Mouse (Mus musculus): Measurements from ENCODE around the gene Cd84. TPM values are rescaled to one million over a fixed set of nuclear protein-coding genes. Genes with fewer than 3 reads are reported as not detected.
"Not testable (repeated sequence)": the region's sequence is repeated elsewhere in the genome, so short reads cannot be mapped to it uniquely, and the experiment has no call there.

The Cd84 gene
- polyA plus RNA-seq (2014; fragmentation: Nextera tagmentation; extraction: Ambion mirVana) = 1.2 and 1.4 TPM in 2 replicates

DNA sequence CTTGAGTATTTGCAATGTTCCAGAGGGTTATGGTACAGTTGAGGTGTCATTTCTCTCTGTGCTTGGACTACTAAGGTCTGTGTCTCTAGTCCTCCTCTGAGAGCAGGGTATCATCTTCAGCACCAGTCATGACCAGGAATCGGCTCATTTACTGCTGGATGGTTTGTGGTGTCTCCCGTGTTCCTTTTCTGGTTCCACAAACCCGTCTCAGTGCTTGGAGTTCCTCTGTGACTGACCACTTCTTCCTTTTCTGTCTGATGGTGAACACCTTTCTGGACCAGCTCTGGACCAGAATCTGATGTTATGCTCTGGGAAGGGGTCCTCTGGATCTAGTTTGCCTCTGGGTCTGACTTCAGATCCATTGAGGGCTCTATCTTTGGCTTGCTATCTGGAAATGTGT lies at the start of gene Cd84:
Gene Cd84, plus strand, starts transcription at position 210 of the 400 bp plus-strand sequence.
- 87% methylated on average over 3 of the region's 3 CpGs for WGBS
- DNase-seq (ENCODE audit: low spot score) (no peak), ATAC-seq (no peak)
- Histone ChIP-seq H3K9ac (ENCODE audit: low read length) (no peak within 1 kb of the TSS), H3K27me3 (replicated peaks; ENCODE audit: control insufficient read depth, insufficient read depth, low read length) (no peaks in the 10 kb centered on the region), H3K36me3 (ENCODE audit: control insufficient read depth, insufficient read depth, low read length) (no peaks in the 10 kb centered on the region), H3K4me2 (ENCODE audit: low read length) (no peak within 1 kb of the TSS), H3K27ac (ENCODE audit: low read depth, low read length) (no peak within 1 kb of the TSS), H3K9me3 (replicated peaks; ENCODE audit: control insufficient read depth, low read length) (no peaks in the 10 kb centered on the region), H3K4me1 (ENCODE audit: control insufficient read depth, insufficient read depth, low read length) (no peaks in the 10 kb centered on the region), H3K4me3 (ENCODE audit: low read depth, low read length) (no peak within 1 kb of the TSS)

DNA sequence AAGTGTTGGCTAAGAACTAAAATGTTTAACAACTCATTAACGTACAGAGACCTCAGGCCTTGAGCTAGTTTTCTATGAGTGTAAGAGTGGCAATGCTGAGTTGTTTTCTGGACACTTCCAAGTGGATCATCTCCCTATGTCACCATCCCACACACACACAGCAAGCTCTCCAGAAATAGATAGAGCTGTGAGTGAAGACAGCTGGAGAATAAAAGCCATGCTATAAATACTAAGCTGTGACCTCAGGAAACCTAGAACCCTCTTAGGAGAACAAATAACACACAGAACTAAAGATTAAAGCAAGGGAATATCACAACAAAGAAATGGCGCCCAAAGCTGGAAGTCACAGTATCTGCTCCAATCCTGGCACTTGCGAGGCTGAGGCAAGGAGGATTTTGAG lies 48.0 kb upstream of the Cd84 start:
- Histone ChIP-seq H3K9ac (ENCODE audit: low read length) (no peak overlapping the region), H3K4me3 (ENCODE audit: low read depth, low read length) (no peak overlapping the region), H3K27ac (ENCODE audit: low read depth, low read length) (no peak overlapping the region), H3K9me3 (replicated peaks; ENCODE audit: control insufficient read depth, low read length) (no peaks in the 10 kb centered on the region), H3K4me2 (ENCODE audit: low read length) (no peak overlapping the region), H3K27me3 (replicated peaks; ENCODE audit: control insufficient read depth, insufficient read depth, low read length) (no peaks in the 10 kb centered on the region), H3K4me1 (ENCODE audit: control insufficient read depth, insufficient read depth, low read length) (no peaks in the 10 kb centered on the region), H3K36me3 (ENCODE audit: control insufficient read depth, insufficient read depth, low read length) (no peaks in the 10 kb centered on the region)
- WGBS = 91% methylated on average over 3 of the region's 3 CpGs
- DNase-seq (ENCODE audit: low spot score) (no peak), ATAC-seq (no peak)

- no peaks in the 10 kb centered on the region for H3K4me1 ChIP-seq (ENCODE audit: control insufficient read depth, insufficient read depth, low read length)
- ATAC-seq (no peak), DNase-seq (ENCODE audit: low spot score) (no peak)
- no peak overlapping the region for H3K4me3 ChIP-seq (ENCODE audit: low read depth, low read length)
- H3K36me3 ChIP-seq (ENCODE audit: control insufficient read depth, insufficient read depth, low read length) = no peaks in the 10 kb centered on the region
- H3K4me2 ChIP-seq (ENCODE audit: low read length) = no peak overlapping the region
- H3K9ac ChIP-seq (ENCODE audit: low read length) = no peak overlapping the region
- WGBS = 84% methylated on average over 2 of the region's 2 CpGs
- no peak overlapping the region for H3K27ac ChIP-seq (ENCODE audit: low read depth, low read length)
- no peaks in the 10 kb centered on the region for H3K27me3 ChIP-seq (replicated peaks; ENCODE audit: control insufficient read depth, insufficient read depth, low read length)
- H3K9me3 ChIP-seq (replicated peaks; ENCODE audit: control insufficient read depth, low read length) = no peaks in the 10 kb centered on the region
Observed at GRCm38 (mm10) chr1:171796185-171796584, 43.3 kb upstream of the Cd84 start.

DNA sequence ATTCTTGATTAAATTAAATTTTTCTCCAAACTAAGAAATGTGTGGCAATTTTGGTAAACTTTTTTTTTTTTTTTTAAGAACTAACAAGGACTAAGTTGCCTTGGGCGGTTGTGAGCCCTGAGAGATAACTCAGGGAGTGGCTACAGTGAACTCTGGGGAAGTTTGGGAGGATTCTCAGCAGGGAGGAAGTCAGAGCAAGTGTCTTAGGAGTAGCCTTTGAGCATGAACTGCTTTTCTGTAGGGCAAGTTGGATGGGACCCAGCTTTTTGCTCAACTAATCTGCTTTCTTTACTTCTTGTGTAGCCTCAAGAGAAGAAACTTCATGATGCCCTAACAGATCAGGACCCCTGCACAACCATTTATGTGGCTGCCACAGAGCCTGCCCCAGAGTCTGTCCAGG lies 41.7 kb upstream of the Cd84 start:
- no peak for ATAC-seq
- H3K4me1 ChIP-seq (ENCODE audit: control insufficient read depth, insufficient read depth, low read length) = no peaks in the 10 kb centered on the region
- no peak overlapping the region for H3K9ac ChIP-seq (ENCODE audit: low read length)
- H3K9me3 ChIP-seq (replicated peaks; ENCODE audit: control insufficient read depth, low read length) = no peaks in the 10 kb centered on the region
- DNase-seq (ENCODE audit: low spot score) = no peak
- H3K4me3 ChIP-seq (ENCODE audit: low read depth, low read length) = no peak overlapping the region
- WGBS = 68% methylated on average over 1 of the region's 1 CpGs
- no peak overlapping the region for H3K4me2 ChIP-seq (ENCODE audit: low read length)
- H3K27me3 ChIP-seq (replicated peaks; ENCODE audit: control insufficient read depth, insufficient read depth, low read length) = no peaks in the 10 kb centered on the region
- H3K27ac ChIP-seq (ENCODE audit: low read depth, low read length) = no peak overlapping the region
- no peaks in the 10 kb centered on the region for H3K36me3 ChIP-seq (ENCODE audit: control insufficient read depth, insufficient read depth, low read length)

DNA sequence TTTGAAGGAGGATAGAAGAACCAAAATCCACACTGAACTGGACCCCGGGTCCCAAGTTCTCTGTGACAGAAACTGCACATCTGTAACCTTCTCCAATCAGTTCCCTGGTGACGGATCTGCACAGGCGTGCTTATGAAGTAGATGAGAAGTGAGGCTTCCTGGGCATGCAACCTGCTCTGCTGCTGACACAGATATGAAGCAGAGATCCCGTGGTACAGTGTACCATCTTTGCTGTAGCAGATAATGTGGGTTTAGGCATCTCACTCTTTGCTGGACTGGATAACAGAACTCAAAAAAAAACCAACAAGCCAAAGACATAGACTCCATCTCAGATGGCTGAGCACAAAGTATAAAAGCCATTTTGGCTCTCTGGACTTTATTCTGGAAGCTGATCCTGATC lies 39.8 kb upstream of the Cd84 start:
- ATAC-seq = no peak
- no peaks in the 10 kb centered on the region for H3K4me1 ChIP-seq (ENCODE audit: control insufficient read depth, insufficient read depth, low read length)
- no peaks in the 10 kb centered on the region for H3K9me3 ChIP-seq (replicated peaks; ENCODE audit: control insufficient read depth, low read length)
- H3K4me2 ChIP-seq (ENCODE audit: low read length) = no peak overlapping the region
- no peak overlapping the region for H3K27ac ChIP-seq (ENCODE audit: low read depth, low read length)
- 83% methylated on average over 4 of the region's 4 CpGs for WGBS
- H3K27me3 ChIP-seq (replicated peaks; ENCODE audit: control insufficient read depth, insufficient read depth, low read length) = no peaks in the 10 kb centered on the region
- no peaks in the 10 kb centered on the region for H3K36me3 ChIP-seq (ENCODE audit: control insufficient read depth, insufficient read depth, low read length)
- no peak overlapping the region for H3K9ac ChIP-seq (ENCODE audit: low read length)
- no peak overlapping the region for H3K4me3 ChIP-seq (ENCODE audit: low read depth, low read length)
- DNase-seq (ENCODE audit: low spot score) = no peak

- 95% methylated on average over 1 of the region's 1 CpGs for WGBS
- not testable (repeated sequence) for H3K27me3 ChIP-seq (replicated peaks; ENCODE audit: control insufficient read depth, insufficient read depth, low read length); H3K4me2 ChIP-seq (ENCODE audit: low read length); H3K9me3 ChIP-seq (replicated peaks; ENCODE audit: control insufficient read depth, low read length); H3K4me3 ChIP-seq (ENCODE audit: low read depth, low read length); DNase-seq (ENCODE audit: low spot score); H3K36me3 ChIP-seq (ENCODE audit: control insufficient read depth, insufficient read depth, low read length); H3K9ac ChIP-seq (ENCODE audit: low read length); ATAC-seq; H3K27ac ChIP-seq (ENCODE audit: low read depth, low read length); H3K4me1 ChIP-seq (ENCODE audit: control insufficient read depth, insufficient read depth, low read length)
Observed at GRCm38 (mm10) chr1:171811048-171811447, 28.4 kb upstream of the Cd84 start.

DNA sequence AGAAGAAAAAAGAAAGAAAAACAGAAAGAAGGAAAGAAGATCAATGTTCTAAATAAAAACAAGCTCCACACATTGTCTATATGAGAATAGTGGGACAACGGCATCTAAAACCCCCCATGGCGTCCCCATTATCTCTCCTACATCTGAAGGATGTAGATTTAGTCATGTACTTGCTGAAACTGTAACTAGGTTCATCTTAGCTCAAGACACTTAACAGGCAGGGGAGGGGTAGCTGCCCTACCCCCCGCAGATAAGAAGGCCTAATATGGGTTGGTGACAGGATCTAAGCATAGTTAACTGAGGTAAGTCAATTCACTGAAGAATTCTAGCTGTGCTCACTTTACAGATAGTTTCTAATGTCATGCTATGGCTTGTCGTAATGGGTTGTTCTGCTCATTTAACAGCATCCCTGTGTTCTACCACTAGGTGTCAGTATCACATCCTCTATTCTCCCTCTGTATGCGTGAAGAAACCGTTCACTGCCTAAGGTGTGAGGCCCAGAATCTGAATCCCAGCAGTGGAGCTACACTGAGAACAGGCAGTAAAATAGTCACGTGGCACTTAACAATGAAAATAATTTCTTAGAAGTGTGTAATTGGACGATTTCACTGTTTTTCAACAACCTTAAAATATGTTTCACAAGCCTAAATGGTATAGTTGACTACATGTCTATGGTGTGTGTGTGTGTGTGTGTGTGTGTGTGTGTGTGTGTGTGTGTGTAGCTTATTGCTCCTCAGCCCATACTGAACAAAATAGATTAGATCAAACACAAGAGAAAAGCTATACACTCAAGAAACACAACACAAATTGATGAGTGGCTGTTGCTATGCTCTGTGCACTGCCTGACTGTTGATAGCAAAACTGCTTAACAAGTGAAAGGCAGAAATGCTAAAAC lies 23.7 kb upstream of the Cd84 start:
- Histone ChIP-seq H3K27me3 (replicated peaks; ENCODE audit: control insufficient read depth, insufficient read depth, low read length) (no peaks in the 10 kb centered on the region), H3K4me2 (ENCODE audit: low read length) (no peak overlapping the region), H3K4me1 (ENCODE audit: control insufficient read depth, insufficient read depth, low read length) (no peaks in the 10 kb centered on the region), H3K9ac (ENCODE audit: low read length) (no peak overlapping the region), H3K4me3 (ENCODE audit: low read depth, low read length) (no peak overlapping the region), H3K27ac (ENCODE audit: low read depth, low read length) (no peak overlapping the region), H3K9me3 (replicated peaks; ENCODE audit: control insufficient read depth, low read length) (no peaks in the 10 kb centered on the region), H3K36me3 (ENCODE audit: control insufficient read depth, insufficient read depth, low read length) (no peaks in the 10 kb centered on the region)
- WGBS = 9% methylated on average over 8 of the region's 8 CpGs
- DNase-seq (ENCODE audit: low spot score) (peak; percentile 88), ATAC-seq (peak; percentile 98)

GRCm38 (mm10) chr1:171816991-171817390 lies 22.5 kb upstream of the Cd84 start:
- H3K9ac ChIP-seq (ENCODE audit: low read length) = no peak overlapping the region
- H3K4me3 ChIP-seq (ENCODE audit: low read depth, low read length) = no peak overlapping the region
- no peak overlapping the region for H3K4me2 ChIP-seq (ENCODE audit: low read length)
- H3K4me1 ChIP-seq (ENCODE audit: control insufficient read depth, insufficient read depth, low read length) = no peaks in the 10 kb centered on the region
- DNase-seq (ENCODE audit: low spot score) (no peak), ATAC-seq (no peak)
- WGBS = 91% methylated on average over 4 of the region's 4 CpGs
- no peaks in the 10 kb centered on the region for H3K9me3 ChIP-seq (replicated peaks; ENCODE audit: control insufficient read depth, low read length)
- no peak overlapping the region for H3K27ac ChIP-seq (ENCODE audit: low read depth, low read length)
- H3K27me3 ChIP-seq (replicated peaks; ENCODE audit: control insufficient read depth, insufficient read depth, low read length) = no peaks in the 10 kb centered on the region
- H3K36me3 ChIP-seq (ENCODE audit: control insufficient read depth, insufficient read depth, low read length) = no peaks in the 10 kb centered on the region

- H3K4me3 ChIP-seq (ENCODE audit: low read depth, low read length) = no peak overlapping the region
- WGBS = 8% methylated on average over 1 of the region's 1 CpGs
- H3K27me3 ChIP-seq (replicated peaks; ENCODE audit: control insufficient read depth, insufficient read depth, low read length) = no peaks in the 10 kb centered on the region
Observed at GRCm38 (mm10) chr1:171821331-171821730, 18.2 kb upstream of the Cd84 start.

More at GRCm38 (mm10) chr1:171821331-171821730, 18.2 kb upstream of the Cd84 start:
- no peaks in the 10 kb centered on the region for H3K36me3 ChIP-seq (ENCODE audit: control insufficient read depth, insufficient read depth, low read length)
- DNase-seq (ENCODE audit: low spot score) (no peak), ATAC-seq (no peak)
- H3K4me2 ChIP-seq (ENCODE audit: low read length) = no peak overlapping the region
- no peaks in the 10 kb centered on the region for H3K9me3 ChIP-seq (replicated peaks; ENCODE audit: control insufficient read depth, low read length)
- no peaks in the 10 kb centered on the region for H3K4me1 ChIP-seq (ENCODE audit: control insufficient read depth, insufficient read depth, low read length)
- H3K27ac ChIP-seq (ENCODE audit: low read depth, low read length) = no peak overlapping the region
- H3K9ac ChIP-seq (ENCODE audit: low read length) = no peak overlapping the region

Data from forebrain, embryonic 14.5 days (tissue).